Mouse (Mus musculus) activated CD4-positive, CD25-positive, alpha-beta regulatory T cell, adult 4 months (primary cell): ENCODE measurements around the gene Mfsd12. TPM values are rescaled to one million over a fixed set of nuclear protein-coding genes. Genes with fewer than 3 reads are reported as not detected.

Experiments used
- ATAC-seq: one replicate; pipeline ENCODE4 v1.8.0; 2017
- polyA plus RNA-seq, 2 experiments: library from polyadenylated mRNA; unstranded; fragments of 100-300 nt; shearing (Covaris generic); gene quantifications; one replicate each; pipeline ENCODE4 v1.2.1; 2017

Mfsd12 gene
- polyA plus RNA-seq, 2 experiments from 2014 or later, result 1.2 TPM

- ATAC-seq, result peak; percentile 95
Measured at GRCm38 (mm10) chr10:81383802-81384604, 26.7 kb downstream of the Mfsd12 start, which contains the start of the genes Dohh and Gm48551. Dohh (plus strand) TSS chr10:81384428. Gm48551 (plus strand) TSS chr10:81384466.

- no peak for ATAC-seq
Measured at GRCm38 (mm10) chr10:81384605-81384982, 27.3 kb downstream of the Mfsd12 start.

GRCm38 (mm10) chr10:81385603-81386306 is 28.5 kb downstream of the Mfsd12 start:
- no peak for ATAC-seq

GRCm38 (mm10) chr10:81387716-81388115 is 30.4 kb downstream of the Mfsd12 start:
- ATAC-seq, result no peak

GRCm38 (mm10) chr10:81388505-81389055 is 31.3 kb downstream of the Mfsd12 start, which contains the start of gene Gm48552:
Gm48552 (plus strand) TSS chr10:81389005.
- ATAC-seq, result no peak

- no peak for ATAC-seq
Measured at GRCm38 (mm10) chr10:81389373-81389772, 32.1 kb downstream of the Mfsd12 start.

GRCm38 (mm10) chr10:81389801-81390677 is 32.7 kb downstream of the Mfsd12 start:
- peak; percentile 63 for ATAC-seq

- ATAC-seq, result no peak
Measured at GRCm38 (mm10) chr10:81390678-81390965, 33.3 kb downstream of the Mfsd12 start.

- ATAC-seq, result no peak
Measured at GRCm38 (mm10) chr10:81392270-81392669, 35.0 kb downstream of the Mfsd12 start.

GRCm38 (mm10) chr10:81392781-81393185 is 35.5 kb downstream of the Mfsd12 start, which contains the start of gene Smim24:
Smim24 (plus strand) TSS chr10:81393051.
- ATAC-seq, result no peak

GRCm38 (mm10) chr10:81393456-81394063 is 36.3 kb downstream of the Mfsd12 start:
- no peak for ATAC-seq

GRCm38 (mm10) chr10:81395127-81395526 is 37.8 kb downstream of the Mfsd12 start:
- peak; percentile 43 for ATAC-seq

GRCm38 (mm10) chr10:81395865-81396264 is 38.6 kb downstream of the Mfsd12 start:
- no peak for ATAC-seq

GRCm38 (mm10) chr10:81396749-81397148 is 39.5 kb downstream of the Mfsd12 start:
- no peak for ATAC-seq

GRCm38 (mm10) chr10:81399296-81399695 is 42.0 kb downstream of the Mfsd12 start:
- no peak for ATAC-seq

- ATAC-seq, result no peak
Measured at GRCm38 (mm10) chr10:81399798-81400308, 42.6 kb downstream of the Mfsd12 start.

- ATAC-seq, result no peak
Measured at GRCm38 (mm10) chr10:81400371-81401204, 43.3 kb downstream of the Mfsd12 start.

- ATAC-seq, result no peak
Measured at GRCm38 (mm10) chr10:81401205-81401520, 43.9 kb downstream of the Mfsd12 start.

GRCm38 (mm10) chr10:81401521-81402226 is 44.4 kb downstream of the Mfsd12 start:
- peak; percentile 45 for ATAC-seq

- ATAC-seq, result no peak
Measured at GRCm38 (mm10) chr10:81402227-81402765, 45.0 kb downstream of the Mfsd12 start.
